Comparison of ENCODE assay signal across 12 mouse cellular contexts in genomic region chr3:115104802-115105493, GRCm38 (mm10).
DNase-seq lines count a peak whose midpoint lies in the region; ATAC-seq and TF ChIP-seq lines count a peak whose summit lies in the region.
"Had no signal": no experiment of that assay in that cellular context is flagged by ENCODE, and none has a peak within 500 bp of the region (broad histone marks: within the 10 kb centered on the region; RNA-seq: fewer than 3 reads in every experiment).

No protein-coding gene starts in this region.

- DNase-seq in brain, adult 2 months (ENCODE audit: low read depth, low spot score), result peak; percentile 72
- peak; percentile 54 for DNase-seq in hindbrain, postnatal 0 days (ENCODE audit: low spot score)
- DNase-seq in layer of hippocampus, adult 9-10 months (ENCODE audit: low spot score), result no peak
- no peak for DNase-seq in lung, adult 2 months
- no peak for DNase-seq in heart, adult 8-10 months (ENCODE audit: low spot score)
- DNase-seq: kidney, postnatal 25 days; lung, postnatal 4 days had no signal

- no peaks in the 10 kb centered on the region for H3K36me3 ChIP-seq in hindbrain, embryonic 12.5 days
- no peaks in the 10 kb centered on the region for H3K36me3 ChIP-seq in hindbrain, embryonic 16.5 days (ENCODE audit: control insufficient read depth, insufficient read depth, low read length)
- no peaks in the 10 kb centered on the region for H3K36me3 ChIP-seq in E14TG2a.4 (ENCODE audit: insufficient read depth, low read length)
- H3K36me3 ChIP-seq in hindbrain, postnatal 0 days (ENCODE audit: insufficient read depth, low read length), result no peaks in the 10 kb centered on the region
- H3K36me3 ChIP-seq: heart, embryonic 13.5 days; limb, embryonic 12.5 days had no signal

- no peaks in the 10 kb centered on the region for H3K27me3 ChIP-seq in hindbrain, embryonic 12.5 days
- H3K27me3 ChIP-seq in hindbrain, embryonic 16.5 days (replicated peaks; ENCODE audit: control insufficient read depth, insufficient read depth, low read length), result no peaks in the 10 kb centered on the region
- no peaks in the 10 kb centered on the region for H3K27me3 ChIP-seq in E14TG2a.4 (ENCODE audit: insufficient read depth, low read length)
- no peaks in the 10 kb centered on the region for H3K27me3 ChIP-seq in hindbrain, postnatal 0 days (ENCODE audit: insufficient read depth, low read length)
- H3K27me3 ChIP-seq: heart, embryonic 13.5 days; limb, embryonic 12.5 days had no signal

- H3K4me1 ChIP-seq in hindbrain, embryonic 12.5 days, result no peaks in the 10 kb centered on the region
- no peaks in the 10 kb centered on the region for H3K4me1 ChIP-seq in hindbrain, embryonic 16.5 days (ENCODE audit: control insufficient read depth, insufficient read depth, low read depth, low read length)
- no peaks in the 10 kb centered on the region for H3K4me1 ChIP-seq in E14TG2a.4 (replicated peaks; ENCODE audit: low read depth, low read length)
- no peaks in the 10 kb centered on the region for H3K4me1 ChIP-seq in hindbrain, postnatal 0 days (ENCODE audit: insufficient read depth, low read length)
- no peaks in the 10 kb centered on the region for H3K4me1 ChIP-seq in lung, adult 2 months (ENCODE audit: control insufficient read depth, insufficient read depth, low read length)
- H3K4me1 ChIP-seq: heart, embryonic 13.5 days; limb, embryonic 12.5 days had no signal

- TF ChIP-seq CTCF in E14TG2a.4 (conservative IDR thresholded peaks at IDR 0.05; ENCODE audit: low read length), result 0 out of 2 replicates have a peak, but pooled peaks have one; percentile 8
- TF ChIP-seq CTCF in hindbrain, postnatal 0 days (IDR thresholded peaks at IDR 0.05; ENCODE audit: low read depth), result peak; percentile 46
- no peak for TF ChIP-seq CTCF in lung, adult 2 months (IDR thresholded peaks at IDR 0.05; ENCODE audit: insufficient read depth, low read length)

- H3K4me3 ChIP-seq in hindbrain, embryonic 12.5 days, result no peak overlapping the region
- H3K4me3 ChIP-seq in hindbrain, embryonic 16.5 days (ENCODE audit: low read length), result no peak overlapping the region
- no peak overlapping the region for H3K4me3 ChIP-seq in E14TG2a.4 (replicated peaks; ENCODE audit: low read length)
- H3K4me3 ChIP-seq in hindbrain, postnatal 0 days (ENCODE audit: low read length), result no peak overlapping the region
- H3K4me3 ChIP-seq in lung, adult 2 months (replicated peaks; ENCODE audit: extremely low read depth, low read depth, low read length), result no peak overlapping the region
- H3K4me3 ChIP-seq: heart, embryonic 13.5 days; limb, embryonic 12.5 days had no signal

- no peak overlapping the region for H3K27ac ChIP-seq in hindbrain, embryonic 12.5 days
- H3K27ac ChIP-seq in hindbrain, embryonic 16.5 days (ENCODE audit: low read depth, low read length), result no peak overlapping the region
- H3K27ac ChIP-seq in hindbrain, postnatal 0 days, result no peak overlapping the region
- H3K27ac ChIP-seq: heart, embryonic 13.5 days; limb, embryonic 12.5 days had no signal

- no peak for TF ChIP-seq POLR2A in lung, adult 2 months (IDR thresholded peaks at IDR 0.05; ENCODE audit: borderline replicate concordance, extremely low read depth, low read depth, low read length)

- WGBS in hindbrain, embryonic 12.5 days, result 30% methylated on average over 8 of the region's 8 CpGs
- WGBS in hindbrain, embryonic 16.5 days, result 35% methylated on average over 8 of the region's 8 CpGs
- 37% methylated on average over 8 of the region's 8 CpGs for WGBS in hindbrain, postnatal 0 days
- WGBS in lung, adult 2 months, result 44% methylated on average over 8 of the region's 8 CpGs

- H3K4me2 ChIP-seq in hindbrain, embryonic 12.5 days (replicated peaks), result no peak overlapping the region
- no peak overlapping the region for H3K4me2 ChIP-seq in hindbrain, embryonic 16.5 days (ENCODE audit: low read length)
- no peak overlapping the region for H3K4me2 ChIP-seq in hindbrain, postnatal 0 days (ENCODE audit: low read depth, low read length)
- H3K4me2 ChIP-seq: heart, embryonic 13.5 days; limb, embryonic 12.5 days had no signal

- ATAC-seq in hindbrain, embryonic 12.5 days (ENCODE audit: low FRiP score), result peak; percentile 72
- no peak for ATAC-seq in hindbrain, embryonic 16.5 days
- ATAC-seq in hindbrain, postnatal 0 days, result no peak

- H3K9me3 ChIP-seq in hindbrain, embryonic 12.5 days (replicated peaks), result no peaks in the 10 kb centered on the region
- H3K9me3 ChIP-seq in hindbrain, embryonic 16.5 days (ENCODE audit: control insufficient read depth, low read length), result no peaks in the 10 kb centered on the region
- no peaks in the 10 kb centered on the region for H3K9me3 ChIP-seq in E14TG2a.4 (ENCODE audit: low read length)
- H3K9me3 ChIP-seq in hindbrain, postnatal 0 days (ENCODE audit: low read length), result no peaks in the 10 kb centered on the region
- H3K9me3 ChIP-seq: heart, embryonic 13.5 days; limb, embryonic 12.5 days had no signal

- H3K9ac ChIP-seq in hindbrain, embryonic 12.5 days, result no peak overlapping the region
- no peak overlapping the region for H3K9ac ChIP-seq in hindbrain, embryonic 16.5 days (ENCODE audit: low read depth, low read length)
- no peak overlapping the region for H3K9ac ChIP-seq in hindbrain, postnatal 0 days (replicated peaks; ENCODE audit: low read length)
- H3K9ac ChIP-seq: heart, embryonic 13.5 days; limb, embryonic 12.5 days had no signal

Comparison
In these comparisons a context has a peak if more than half of its experiments do, and no peak if none do; other contexts are left out.
1. DNase-seq: peak in brain, adult 2 months (single experiment) and hindbrain, postnatal 0 days (single experiment); none in layer of hippocampus, adult 9-10 months (single experiment), lung, adult 2 months (single experiment) and heart, adult 8-10 months (single experiment).